Mouse (Mus musculus): ENCODE measurements around the gene Qtrt2. TPM values are rescaled to one million over a fixed set of nuclear protein-coding genes. Genes with fewer than 3 reads are reported as not detected.

Qtrt2 gene
- polyA plus RNA-seq (2014; fragmentation: Nextera tagmentation; extraction: Ambion mirVana), result 36.0 and 36.4 TPM in 2 replicates

DNA sequence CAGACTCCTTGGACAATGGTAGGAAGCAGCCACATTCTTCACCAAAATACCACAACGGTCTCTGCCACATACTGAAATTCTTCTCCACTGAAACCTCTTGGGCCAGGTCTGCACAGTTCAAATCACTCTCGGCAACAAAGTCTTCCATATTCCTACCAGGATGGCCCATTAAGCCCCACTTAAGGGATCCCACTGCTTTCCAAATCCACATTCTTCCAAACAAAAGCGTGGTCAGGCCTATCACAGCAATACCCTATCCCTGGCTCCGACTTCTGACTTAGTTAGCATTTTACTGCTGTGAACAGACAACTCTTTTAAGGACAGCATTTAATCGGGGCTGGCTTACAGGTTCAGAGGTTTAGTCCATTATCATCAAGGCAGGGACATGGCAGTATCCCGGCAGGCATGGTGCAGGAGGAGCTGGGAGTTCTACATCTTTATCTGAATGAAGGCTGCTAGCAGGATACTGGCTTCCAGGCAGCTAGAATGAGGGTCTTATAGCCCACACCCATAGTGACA is at the start of gene Qtrt2:
Gene Qtrt2, minus strand, starts transcription at position 469 of the 519 bp plus-strand sequence.
- no peak for ATAC-seq (ENCODE audit: insufficient number of reproducible peaks, insufficient read depth, low FRiP score, low read depth)
- Histone ChIP-seq H3K4me1 (ENCODE audit: control insufficient read depth, insufficient read depth, low read length) (no peaks in the 10 kb centered on the region), H3K27ac (ENCODE audit: low read length) (no peak within 1 kb of the TSS), H3K4me2 (replicated peaks; ENCODE audit: low read depth, low read length) (no peak within 1 kb of the TSS), H3K4me3 (ENCODE audit: low read depth, low read length) (no peak within 1 kb of the TSS), H3K9ac (replicated peaks; ENCODE audit: low read depth, low read length) (no peak within 1 kb of the TSS), H3K9me3 (ENCODE audit: control insufficient read depth, low read depth, low read length) (no peaks in the 10 kb centered on the region), H3K36me3 (ENCODE audit: control insufficient read depth, insufficient read depth, low read length) (no peaks in the 10 kb centered on the region), H3K27me3 (ENCODE audit: control insufficient read depth, insufficient read depth, low read length) (no peaks in the 10 kb centered on the region)
- WGBS, result 77% methylated on average over 6 of the region's 6 CpGs

DNA sequence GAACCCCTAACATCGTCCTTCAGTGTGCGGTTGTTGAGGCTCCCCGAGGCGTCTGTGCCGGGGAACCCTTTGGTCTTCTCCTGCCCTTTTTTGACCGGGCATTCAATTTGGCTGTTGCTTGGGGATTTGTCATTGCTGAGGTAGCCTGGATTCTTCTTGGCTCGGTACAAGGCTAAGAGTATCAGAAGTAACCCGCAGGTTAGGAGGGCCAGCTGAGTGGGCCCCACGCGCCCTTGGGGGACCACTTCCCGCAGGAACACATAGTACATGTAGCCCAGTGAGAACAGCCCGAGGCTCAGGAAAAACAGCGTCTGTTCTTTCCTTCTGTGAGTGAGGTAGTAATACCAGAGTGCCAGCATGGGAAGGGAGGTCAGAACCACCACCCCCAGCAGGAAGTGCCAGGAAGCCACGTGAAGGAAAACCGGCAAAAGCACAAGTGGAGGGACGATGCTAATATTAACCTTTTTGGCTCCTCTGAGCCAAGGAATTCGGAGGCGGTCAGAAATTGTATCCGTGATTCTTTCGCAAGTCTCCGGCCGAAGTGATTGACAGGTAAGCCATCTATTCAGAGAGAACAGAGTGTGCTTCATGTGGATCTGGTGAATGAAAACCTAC is 47.1 kb upstream of the Qtrt2 start:
- Histone ChIP-seq H3K9ac (replicated peaks; ENCODE audit: low read depth, low read length) (no peak overlapping the region), H3K4me2 (replicated peaks; ENCODE audit: low read depth, low read length) (no peak overlapping the region), H3K4me3 (ENCODE audit: low read depth, low read length) (no peak overlapping the region), H3K9me3 (ENCODE audit: control insufficient read depth, low read depth, low read length) (no peaks in the 10 kb centered on the region), H3K27me3 (ENCODE audit: control insufficient read depth, insufficient read depth, low read length) (no peaks in the 10 kb centered on the region; the same call in 1 of the 2 replicates), H3K27ac (ENCODE audit: low read length) (no peak overlapping the region), H3K4me1 (ENCODE audit: control insufficient read depth, insufficient read depth, low read length) (no peaks in the 10 kb centered on the region), H3K36me3 (ENCODE audit: control insufficient read depth, insufficient read depth, low read length) (no peaks in the 10 kb centered on the region)
- ATAC-seq (ENCODE audit: insufficient number of reproducible peaks, insufficient read depth, low FRiP score, low read depth), result no peak
- 87% methylated on average over 22 of the region's 22 CpGs for WGBS

DNA sequence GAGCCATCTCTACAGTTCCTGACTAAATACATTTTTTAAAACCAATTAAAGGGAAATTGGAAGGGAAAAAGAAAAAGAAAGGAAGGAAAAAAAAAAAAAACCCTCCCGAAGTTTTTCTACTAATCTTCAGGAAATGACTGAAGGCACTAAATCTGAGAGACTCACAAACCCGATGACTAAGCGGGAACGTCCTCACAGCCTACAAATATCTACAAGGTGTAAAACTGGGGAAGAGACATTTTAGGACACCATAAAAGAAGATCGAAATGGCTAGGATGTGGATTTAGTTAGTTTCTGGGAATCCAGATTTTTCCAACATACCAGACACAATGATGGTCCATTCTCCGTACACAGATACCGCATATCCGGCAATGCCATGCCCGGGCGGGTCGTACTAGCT is 46.5 kb upstream of the Qtrt2 start:
- H3K27me3 ChIP-seq (ENCODE audit: control insufficient read depth, insufficient read depth, low read length), result no peaks in the 10 kb centered on the region; the same call in 1 of the 2 replicates
- H3K4me2 ChIP-seq (replicated peaks; ENCODE audit: low read depth, low read length), result no peak overlapping the region
- no peak overlapping the region for H3K4me3 ChIP-seq (ENCODE audit: low read depth, low read length)
- H3K9me3 ChIP-seq (ENCODE audit: control insufficient read depth, low read depth, low read length), result no peaks in the 10 kb centered on the region
- H3K36me3 ChIP-seq (ENCODE audit: control insufficient read depth, insufficient read depth, low read length), result no peaks in the 10 kb centered on the region
- no peak overlapping the region for H3K9ac ChIP-seq (replicated peaks; ENCODE audit: low read depth, low read length)
- H3K4me1 ChIP-seq (ENCODE audit: control insufficient read depth, insufficient read depth, low read length), result no peaks in the 10 kb centered on the region
- WGBS, result 93% methylated on average over 11 of the region's 11 CpGs
- no peak for ATAC-seq (ENCODE audit: insufficient number of reproducible peaks, insufficient read depth, low FRiP score, low read depth)
- H3K27ac ChIP-seq (ENCODE audit: low read length), result no peak overlapping the region

DNA sequence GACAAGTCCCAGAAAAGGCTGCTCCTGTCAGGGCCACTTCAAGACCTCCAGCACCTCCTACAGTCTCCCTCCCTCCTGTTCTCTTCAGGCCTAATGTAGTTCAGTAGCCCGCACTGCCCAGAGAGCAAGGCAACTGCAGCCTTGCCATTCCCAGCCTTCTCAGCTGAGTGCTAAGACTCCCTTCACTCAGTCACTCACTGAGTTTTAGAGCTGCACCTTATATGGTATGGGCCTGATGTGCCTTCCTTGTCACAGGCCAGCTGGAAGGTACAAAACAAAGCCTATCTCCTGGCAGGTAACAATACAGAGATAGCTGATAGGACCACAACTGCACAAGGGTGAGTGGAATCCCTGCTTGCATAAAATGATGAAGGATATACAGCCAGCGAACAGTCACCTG is 45.8 kb upstream of the Qtrt2 start:
- Histone ChIP-seq H3K9ac (replicated peaks; ENCODE audit: low read depth, low read length) (no peak overlapping the region), H3K4me3 (ENCODE audit: low read depth, low read length) (no peak overlapping the region), H3K36me3 (ENCODE audit: control insufficient read depth, insufficient read depth, low read length) (no peaks in the 10 kb centered on the region), H3K27ac (ENCODE audit: low read length) (no peak overlapping the region), H3K4me2 (replicated peaks; ENCODE audit: low read depth, low read length) (no peak overlapping the region), H3K27me3 (ENCODE audit: control insufficient read depth, insufficient read depth, low read length) (no peaks in the 10 kb centered on the region; the same call in 1 of the 2 replicates), H3K9me3 (ENCODE audit: control insufficient read depth, low read depth, low read length) (no peaks in the 10 kb centered on the region), H3K4me1 (ENCODE audit: control insufficient read depth, insufficient read depth, low read length) (no peaks in the 10 kb centered on the region)
- no peak for ATAC-seq (ENCODE audit: insufficient number of reproducible peaks, insufficient read depth, low FRiP score, low read depth)
- WGBS, result 84% methylated on average over 2 of the region's 2 CpGs

DNA sequence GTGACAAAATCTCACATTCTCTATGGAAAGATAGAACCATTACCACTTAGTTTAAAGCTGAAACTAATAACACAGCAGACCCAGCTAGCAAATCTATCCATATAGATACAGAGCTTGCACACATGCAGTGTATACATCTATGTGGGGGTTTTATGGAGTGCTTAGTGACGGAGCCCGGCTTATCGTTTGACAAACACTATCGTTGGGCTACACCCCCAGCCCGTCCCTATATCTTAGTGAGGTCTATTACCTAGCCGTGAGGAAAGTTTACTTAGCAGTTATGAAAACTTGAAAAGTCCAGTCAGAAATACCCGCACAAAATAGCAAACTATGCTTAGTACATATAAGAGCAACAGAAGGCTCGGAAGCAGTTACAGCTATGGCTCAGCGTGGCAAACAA is 45.1 kb upstream of the Qtrt2 start:
- H3K4me1 ChIP-seq (ENCODE audit: control insufficient read depth, insufficient read depth, low read length), result no peaks in the 10 kb centered on the region
- ATAC-seq (ENCODE audit: insufficient number of reproducible peaks, insufficient read depth, low FRiP score, low read depth), result peak; percentile 59; the same call in 1 of the 2 replicates
- no peaks in the 10 kb centered on the region; the same call in 1 of the 2 replicates for H3K27me3 ChIP-seq (ENCODE audit: control insufficient read depth, insufficient read depth, low read length)
- H3K4me3 ChIP-seq (ENCODE audit: low read depth, low read length), result no peak overlapping the region
- no peaks in the 10 kb centered on the region for H3K36me3 ChIP-seq (ENCODE audit: control insufficient read depth, insufficient read depth, low read length)
- H3K9ac ChIP-seq (replicated peaks; ENCODE audit: low read depth, low read length), result no peak overlapping the region
- 75% methylated on average over 9 of the region's 9 CpGs for WGBS
- H3K4me2 ChIP-seq (replicated peaks; ENCODE audit: low read depth, low read length), result no peak overlapping the region
- H3K9me3 ChIP-seq (ENCODE audit: control insufficient read depth, low read depth, low read length), result no peaks in the 10 kb centered on the region
- H3K27ac ChIP-seq (ENCODE audit: low read length), result no peak overlapping the region

DNA sequence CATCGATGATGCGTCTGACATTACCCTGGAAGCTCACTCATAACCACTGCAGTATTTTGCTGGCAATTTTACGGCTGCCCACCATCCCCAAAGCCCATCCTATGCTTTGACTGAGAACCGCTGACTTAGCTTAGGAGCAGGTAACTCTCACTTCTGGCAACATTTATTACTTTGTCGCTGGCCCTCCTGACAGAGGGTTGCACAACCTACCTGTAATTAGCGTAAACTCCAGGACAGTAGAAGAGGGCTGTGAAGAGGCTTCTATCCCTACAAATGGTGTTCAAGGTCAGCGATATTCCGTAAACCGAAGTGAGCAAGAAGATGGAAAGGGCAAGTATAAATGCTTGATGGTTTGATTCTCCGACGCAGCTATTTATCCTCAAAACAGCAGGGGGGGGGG is 44.6 kb upstream of the Qtrt2 start:
- no peak for ATAC-seq (ENCODE audit: insufficient number of reproducible peaks, insufficient read depth, low FRiP score, low read depth)
- WGBS, result 91% methylated on average over 11 of the region's 11 CpGs
- Histone ChIP-seq H3K27ac (ENCODE audit: low read length) (no peak overlapping the region), H3K36me3 (ENCODE audit: control insufficient read depth, insufficient read depth, low read length) (no peaks in the 10 kb centered on the region), H3K4me3 (ENCODE audit: low read depth, low read length) (no peak overlapping the region), H3K9me3 (ENCODE audit: control insufficient read depth, low read depth, low read length) (no peaks in the 10 kb centered on the region), H3K27me3 (ENCODE audit: control insufficient read depth, insufficient read depth, low read length) (no peaks in the 10 kb centered on the region; the same call in 1 of the 2 replicates), H3K9ac (replicated peaks; ENCODE audit: low read depth, low read length) (no peak overlapping the region), H3K4me2 (replicated peaks; ENCODE audit: low read depth, low read length) (no peak overlapping the region), H3K4me1 (ENCODE audit: control insufficient read depth, insufficient read depth, low read length) (no peaks in the 10 kb centered on the region)

DNA sequence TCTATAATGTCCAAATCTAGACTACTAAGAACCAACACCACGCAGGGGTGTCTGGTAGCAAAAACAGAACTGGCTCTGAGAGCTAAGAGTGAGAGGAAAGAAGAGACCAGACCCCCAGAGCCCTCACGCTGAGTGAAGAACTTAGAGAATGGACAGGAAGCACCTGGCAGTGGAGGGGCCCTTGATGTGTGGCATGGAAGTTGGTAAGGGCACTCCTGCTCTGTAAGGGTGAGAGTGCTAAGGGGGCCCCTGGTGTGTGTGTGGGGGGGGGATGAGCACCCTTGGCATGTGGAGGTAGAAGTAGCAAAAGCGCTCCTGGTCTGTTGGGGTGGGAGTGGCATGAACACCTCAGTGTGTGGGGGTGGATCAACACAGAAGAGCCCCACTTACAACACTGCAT is 43.8 kb upstream of the Qtrt2 start:
- Histone ChIP-seq H3K4me1 (ENCODE audit: control insufficient read depth, insufficient read depth, low read length) (no peaks in the 10 kb centered on the region), H3K4me3 (ENCODE audit: low read depth, low read length) (no peak overlapping the region), H3K4me2 (replicated peaks; ENCODE audit: low read depth, low read length) (no peak overlapping the region), H3K9me3 (ENCODE audit: control insufficient read depth, low read depth, low read length) (no peaks in the 10 kb centered on the region), H3K27me3 (ENCODE audit: control insufficient read depth, insufficient read depth, low read length) (no peaks in the 10 kb centered on the region; the same call in 1 of the 2 replicates), H3K9ac (replicated peaks; ENCODE audit: low read depth, low read length) (no peak overlapping the region), H3K27ac (ENCODE audit: low read length) (no peak overlapping the region), H3K36me3 (ENCODE audit: control insufficient read depth, insufficient read depth, low read length) (no peaks in the 10 kb centered on the region)
- no peak for ATAC-seq (ENCODE audit: insufficient number of reproducible peaks, insufficient read depth, low FRiP score, low read depth)
- 69% methylated on average over 3 of the region's 3 CpGs for WGBS

DNA sequence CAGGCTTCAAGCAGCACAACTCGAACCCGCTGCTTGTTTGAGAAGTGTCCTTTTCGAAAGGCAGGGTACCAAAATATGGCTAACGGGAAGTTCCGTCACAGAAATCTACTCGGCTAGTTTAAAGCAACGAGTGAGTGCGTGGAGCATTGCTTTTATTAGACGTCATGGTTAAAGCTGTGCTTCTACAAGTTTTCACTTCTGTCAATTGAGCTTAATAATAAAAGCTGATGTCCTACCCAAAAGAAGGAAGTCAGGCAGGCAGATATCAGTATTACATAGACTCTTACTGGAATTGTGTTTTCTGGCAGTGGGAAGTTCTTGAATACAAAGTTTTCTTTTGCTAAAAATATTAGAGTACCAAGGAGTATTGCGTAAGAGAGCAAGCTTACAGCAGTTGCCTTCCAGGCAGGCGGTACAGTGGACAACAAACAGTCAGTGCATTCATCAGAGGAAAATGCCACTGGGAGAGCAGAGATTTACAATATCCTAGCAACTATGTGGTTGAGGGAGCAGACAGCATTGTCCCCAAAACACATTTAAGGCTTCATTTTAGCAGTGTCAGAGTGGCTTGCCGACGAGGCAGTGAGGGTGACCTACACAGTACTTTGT is 39.3 kb upstream of the Qtrt2 start:
- Histone ChIP-seq H3K9ac (replicated peaks; ENCODE audit: low read depth, low read length) (no peak overlapping the region), H3K4me3 (ENCODE audit: low read depth, low read length) (no peak overlapping the region), H3K4me2 (replicated peaks; ENCODE audit: low read depth, low read length) (no peak overlapping the region), H3K9me3 (ENCODE audit: control insufficient read depth, low read depth, low read length) (no peaks in the 10 kb centered on the region), H3K4me1 (ENCODE audit: control insufficient read depth, insufficient read depth, low read length) (no peaks in the 10 kb centered on the region), H3K27ac (ENCODE audit: low read length) (no peak overlapping the region), H3K36me3 (ENCODE audit: control insufficient read depth, insufficient read depth, low read length) (no peaks in the 10 kb centered on the region), H3K27me3 (ENCODE audit: control insufficient read depth, insufficient read depth, low read length) (no peaks in the 10 kb centered on the region)
- no peak for ATAC-seq (ENCODE audit: insufficient number of reproducible peaks, insufficient read depth, low FRiP score, low read depth)
- WGBS, result 91% methylated on average over 13 of the region's 13 CpGs
